Comparison of ENCODE assay signal across 8 mouse cellular contexts in the genomic region with DNA sequence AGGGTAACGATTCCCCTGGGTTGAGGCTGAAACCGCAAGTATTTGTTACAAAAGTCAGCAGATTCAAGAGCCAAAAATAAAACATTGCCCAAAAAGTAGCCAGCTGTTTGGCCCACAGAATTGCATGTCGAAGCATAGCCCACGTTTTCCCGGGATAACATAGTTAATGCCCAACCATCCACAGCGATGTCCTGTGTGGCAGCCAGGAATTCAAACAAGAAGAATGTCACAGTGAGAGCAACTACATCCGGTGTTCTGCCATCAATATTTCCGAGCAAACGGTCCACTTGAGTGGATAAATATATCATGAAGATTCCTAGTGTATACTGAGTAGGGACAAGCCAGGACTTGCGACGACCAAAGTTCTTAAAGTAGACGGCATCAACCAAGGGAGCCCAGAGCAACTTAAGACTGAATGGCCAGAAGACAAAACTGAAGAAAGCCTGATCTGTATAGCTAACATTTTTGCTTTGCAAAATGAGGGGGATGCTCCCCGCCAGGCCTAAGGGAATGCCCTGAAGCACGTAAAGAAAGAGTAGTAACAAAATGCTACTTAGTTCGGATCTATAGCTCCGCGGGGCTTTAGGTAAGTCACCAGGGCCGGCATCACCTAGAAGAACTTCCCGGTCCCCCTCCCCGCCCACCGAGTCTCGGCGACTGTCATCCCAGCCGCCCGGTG. TPM values are rescaled to one million over a fixed set of nuclear protein-coding genes. Genes with fewer than 3 reads are reported as not detected.
A peak's percentile ranks its signal among the peaks of the same experiment; 100 is the strongest.
DNase-seq lines count a peak whose midpoint lies in the region; ATAC-seq and TF ChIP-seq lines count a peak whose summit lies in the region.

No protein-coding gene starts in this region.

- H3K9me3 ChIP-seq in forebrain, embryonic 13.5 days (replicated peaks): no peaks in the 10 kb centered on the region
- H3K9me3 ChIP-seq in stomach, postnatal 0 days (ENCODE audit: control insufficient read depth, low read length): no peaks in the 10 kb centered on the region

- H3K27me3 ChIP-seq in heart, adult 2 months (ENCODE audit: control insufficient read depth, insufficient read depth, low read length): peaks cover 3% of the 10 kb centered on the region; the same call in 1 of the 2 replicates
- peaks cover 5% of the 10 kb centered on the region; the same call in 1 of the 2 replicates for H3K27me3 ChIP-seq in forebrain, embryonic 13.5 days
- H3K27me3 ChIP-seq in stomach, postnatal 0 days (ENCODE audit: control insufficient read depth, insufficient read depth, low read length): no peaks in the 10 kb centered on the region

- H3K4me1 ChIP-seq in heart, adult 2 months (ENCODE audit: control insufficient read depth, insufficient read depth, low read length): peaks cover 7% of the 10 kb centered on the region
- peaks cover 26% of the 10 kb centered on the region for H3K4me1 ChIP-seq in forebrain, embryonic 13.5 days
- no peaks in the 10 kb centered on the region for H3K4me1 ChIP-seq in stomach, postnatal 0 days (replicated peaks; ENCODE audit: control insufficient read depth, insufficient read depth)

- peak overlapping the region; percentile 77 for H3K4me3 ChIP-seq in heart, adult 2 months
- peak overlapping the region; percentile 72 for H3K4me3 ChIP-seq in forebrain, embryonic 13.5 days
- peak overlapping the region; percentile 86 for H3K4me3 ChIP-seq in stomach, postnatal 0 days (ENCODE audit: low read depth, low read length)

- DNase-seq in heart, adult 2 months: peak; percentile 10 to 23
- DNase-seq in heart, adult 8-10 months (ENCODE audit: low spot score): no peak
- DNase-seq in MN1 (ENCODE audit: low spot score): peak; percentile 19
- DNase-seq in kidney, adult 9 months: peak; percentile 76
- DNase-seq in lung, postnatal 36 days: peak; percentile 11
- no peak for DNase-seq in stomach, postnatal 0 days (ENCODE audit: low spot score)
- DNase-seq in urinary bladder, postnatal 25 days (ENCODE audit: low spot score): no peak

- TF ChIP-seq EP300 in heart, adult 2 months (IDR thresholded peaks at IDR 0.05; ENCODE audit: insufficient read depth, low read depth, low read length): no peak
- TF ChIP-seq EP300 in stomach, postnatal 0 days (optimal IDR thresholded peaks at IDR 0.05): no peak

- peak overlapping the region; percentile 93 for H3K27ac ChIP-seq in heart, adult 2 months
- peak overlapping the region; percentile 83 for H3K27ac ChIP-seq in forebrain, embryonic 13.5 days
- H3K27ac ChIP-seq in stomach, postnatal 0 days (replicated peaks): peak overlapping the region; percentile 95

- no peak for ATAC-seq in forebrain, embryonic 13.5 days
- ATAC-seq in stomach, postnatal 0 days (ENCODE audit: low FRiP score, low TSS enrichment): no peak

- no peak for TF ChIP-seq POLR2A in heart, adult 2 months (IDR thresholded peaks at IDR 0.05; ENCODE audit: insufficient read depth, low read depth, low read length)

- peak overlapping the region; percentile 77 for H3K9ac ChIP-seq in heart, adult 2 months (ENCODE audit: low read depth, low read length)
- peak overlapping the region; percentile 85 for H3K9ac ChIP-seq in forebrain, embryonic 13.5 days
- H3K9ac ChIP-seq in stomach, postnatal 0 days (ENCODE audit: low read length): peak overlapping the region; percentile 91

- peak overlapping the region; percentile 88 for H3K4me2 ChIP-seq in forebrain, embryonic 13.5 days
- peak overlapping the region; percentile 85 for H3K4me2 ChIP-seq in stomach, postnatal 0 days (replicated peaks; ENCODE audit: low read depth)

- H3K79me2 ChIP-seq in heart, adult 2 months (replicated peaks; ENCODE audit: control insufficient read depth, insufficient read depth, low read length): no peaks in the 10 kb centered on the region

- peaks cover 10% of the 10 kb centered on the region for H3K36me3 ChIP-seq in heart, adult 2 months (ENCODE audit: control insufficient read depth, insufficient read depth, low read length)
- no peaks in the 10 kb centered on the region for H3K36me3 ChIP-seq in forebrain, embryonic 13.5 days (ENCODE audit: poor library complexity, severe bottlenecking)
- H3K36me3 ChIP-seq in stomach, postnatal 0 days (ENCODE audit: control insufficient read depth, insufficient read depth, low read length): no peaks in the 10 kb centered on the region

- TF ChIP-seq CTCF in heart, adult 2 months (IDR thresholded peaks at IDR 0.05): no peak
- TF ChIP-seq CTCF in stomach, postnatal 0 days (IDR thresholded peaks at IDR 0.05; ENCODE audit: low read depth): no peak

- WGBS in heart, adult 2 months: 2% methylated on average over 25 of the region's 25 CpGs
- WGBS in forebrain, embryonic 13.5 days: 9% methylated on average over 25 of the region's 25 CpGs
- 2% methylated on average over 25 of the region's 25 CpGs for WGBS in stomach, postnatal 0 days

- intact Hi-C loops in heart, adult 2 months (cut with DNase I): loop anchor here (1.0 kb wide), 2 partner anchors 13 to 34 kb away; a partner anchor contains a TSS

RNA-seq across cellular contexts. Expression of a gene that starts 1.0 kb away (rescaled TPM):
- 10 to 100 TPM; 10.9 to 13.4 TPM for total RNA-seq in heart, adult 2 months (2021)
- 6.0 and 11.8 TPM in 2 replicates for polyA plus RNA-seq in heart, adult 2 months (2012; rRNA removed)
- total RNA-seq in heart, adult 8-10 months (2022): 10 to 100 TPM; 10.8 to 15.1 (median 13.2) TPM
- 14.3 and 15.2 TPM in 2 replicates for polyA plus RNA-seq in forebrain, embryonic 13.5 days (2015; fragmentation: Nextera tagmentation; extraction: Ambion mirVana)
- polyA plus RNA-seq in stomach, postnatal 0 days (2015; fragmentation: Nextera tagmentation; extraction: Ambion mirVana): 24.6 and 25.4 TPM in 2 replicates

RNA-seq across cellular contexts. Expression of a gene that starts 12.3 kb away (rescaled TPM):
- total RNA-seq in heart, adult 2 months (2021): 10 to 100 TPM; 24.6 to 27.4 TPM
- polyA plus RNA-seq in heart, adult 2 months (2012; rRNA removed): 4.4 and 10.3 TPM in 2 replicates
- total RNA-seq in heart, adult 8-10 months (2022): 10 to 100 TPM; 24.1 to 32.2 (median 28.0) TPM
- 52.7 and 58.4 TPM in 2 replicates for polyA plus RNA-seq in forebrain, embryonic 13.5 days (2015; fragmentation: Nextera tagmentation; extraction: Ambion mirVana)
- polyA plus RNA-seq in stomach, postnatal 0 days (2015; fragmentation: Nextera tagmentation; extraction: Ambion mirVana): 16.2 and 16.3 TPM in 2 replicates

RNA-seq across cellular contexts. Expression of a gene that starts 34.3 kb away (rescaled TPM):
- total RNA-seq in heart, adult 2 months (2021): 10 to 100 TPM; 10.9 to 11.8 TPM
- polyA plus RNA-seq in heart, adult 2 months (2012; rRNA removed): 3.3 and 3.9 TPM in 2 replicates
- 10 to 100 TPM; 10.6 to 12.5 (median 11.7) TPM for total RNA-seq in heart, adult 8-10 months (2022)
- 4.3 and 5.0 TPM in 2 replicates for polyA plus RNA-seq in forebrain, embryonic 13.5 days (2015; fragmentation: Nextera tagmentation; extraction: Ambion mirVana)
- polyA plus RNA-seq in stomach, postnatal 0 days (2015; fragmentation: Nextera tagmentation; extraction: Ambion mirVana): 6.3 and 6.9 TPM in 2 replicates

Comparison
In these comparisons a context has a peak if more than half of its experiments do, and no peak if none do; other contexts are left out.
1. DNase-seq: peak in heart, adult 2 months (2 of 2), MN1 (single experiment), kidney, adult 9 months (single experiment) and lung, postnatal 36 days (single experiment); none in heart, adult 8-10 months (single experiment), stomach, postnatal 0 days (single experiment) and urinary bladder, postnatal 25 days (single experiment).
2. Peak in every context shown above with its lines, with median percentiles within 50 percentile points of each other: H3K27ac ChIP-seq, H3K4me3 ChIP-seq and H3K9ac ChIP-seq.